Mouse (Mus musculus): ENCODE data around the gene Abhd12b.

GRCm38 (mm10) chr12:70148631-70149265 is 5.2 kb upstream of the Abhd12b start:
- TF ChIP-seq CTCF (IDR thresholded peaks at IDR 0.05; ENCODE audit: borderline replicate concordance, extremely low read depth, insufficient read depth, insufficient read length) (no peak), POLR2A (IDR thresholded peaks at IDR 0.05; ENCODE audit: borderline replicate concordance, extremely low read depth, insufficient read depth, insufficient read length, poor library complexity, severe bottlenecking) (no peak)
